Mouse (Mus musculus) c-Kit-positive CD71-negative TER-119-negative erythroid progenitor cells, embryonic 14.5 days (primary cell): ENCODE data around the gene Fchsd2.
"Not testable (repeated sequence)": the region's sequence is repeated elsewhere in the genome, so short reads cannot be mapped to it uniquely, and the experiment has no call there.

ENCODE experiments used
- DNase-seq: peaks from one replicate; pipeline ENCODE4 v3.0.0-alpha.2; 2013; ENCODE audit warnings: low read depth

Fchsd2 gene

DNA sequence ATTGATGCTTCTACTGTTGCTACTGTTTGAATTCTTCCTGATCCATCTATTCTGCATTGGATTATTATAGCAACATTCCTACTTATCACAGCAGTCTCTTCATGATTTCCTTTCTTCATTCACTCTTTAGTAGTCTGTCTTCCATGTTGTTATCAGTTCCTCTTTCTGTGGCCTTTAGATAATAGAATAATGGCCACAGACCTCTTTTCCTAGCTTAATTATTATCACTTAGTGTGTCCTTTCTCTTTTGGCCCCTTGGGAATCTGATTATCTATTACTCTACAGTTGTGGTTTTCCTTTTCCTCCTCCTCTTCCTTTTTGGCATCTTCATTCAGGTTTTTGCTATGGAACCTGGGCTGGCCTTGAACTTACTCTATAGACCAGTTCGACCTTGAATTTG lies 21.7 kb downstream of the Fchsd2 start:
- no peak for DNase-seq

DNA sequence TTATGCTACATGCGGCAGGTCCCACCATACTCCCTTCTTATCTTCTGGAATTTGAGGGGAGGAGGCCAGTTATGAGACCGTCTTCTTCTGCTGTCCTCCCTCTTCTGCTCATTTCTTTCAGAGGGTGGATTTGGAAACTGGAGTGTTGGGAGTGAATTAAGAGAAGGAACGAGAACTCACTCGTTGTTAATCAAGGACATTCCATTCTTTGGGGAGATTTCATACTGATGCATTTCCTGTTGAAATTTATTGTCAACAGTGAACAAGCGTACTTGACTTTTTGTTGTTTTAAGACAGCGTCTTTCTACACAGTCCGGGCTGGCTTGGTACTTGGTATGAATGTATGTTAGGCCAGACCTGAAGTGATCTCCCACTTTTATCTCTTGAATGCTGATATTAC lies 26.7 kb downstream of the Fchsd2 start:
- no peak for DNase-seq

DNA sequence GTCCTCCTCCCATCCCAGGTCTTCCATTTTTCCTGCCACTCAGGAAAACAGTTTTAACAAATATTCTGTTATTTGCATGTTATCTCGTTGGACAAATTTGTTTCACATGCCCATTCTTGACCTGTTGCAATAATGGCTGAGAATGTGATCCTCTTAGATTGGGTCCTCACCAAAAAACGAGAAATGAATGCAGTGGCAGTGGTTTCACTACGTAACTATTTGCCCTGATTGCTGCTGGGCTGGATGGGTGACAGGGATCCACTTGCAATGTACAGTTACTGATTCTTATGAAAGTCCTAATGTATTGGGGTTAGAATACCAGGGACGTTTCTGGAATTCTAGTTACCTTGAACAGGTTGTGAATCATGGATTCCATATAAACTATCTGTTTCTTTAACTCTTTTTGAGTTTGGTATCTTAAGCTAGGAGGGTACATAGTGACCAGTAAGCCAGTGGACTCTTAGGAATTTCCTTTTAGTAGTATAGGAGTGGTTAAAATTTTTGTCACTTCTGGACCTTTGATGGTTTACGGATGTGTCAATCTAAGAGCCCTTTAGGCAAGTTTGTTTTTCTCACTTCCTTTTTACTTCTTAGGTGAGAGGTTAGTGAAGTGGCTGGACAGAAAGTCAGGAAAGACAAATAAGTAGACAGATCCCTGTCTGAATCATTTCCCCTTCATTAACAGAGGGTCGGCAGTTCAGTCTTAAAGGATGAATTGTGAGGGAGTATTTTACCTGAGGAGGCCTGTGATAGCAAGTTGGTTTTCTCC lies 31.1 kb downstream of the Fchsd2 start:
- DNase-seq, result no peak

DNA sequence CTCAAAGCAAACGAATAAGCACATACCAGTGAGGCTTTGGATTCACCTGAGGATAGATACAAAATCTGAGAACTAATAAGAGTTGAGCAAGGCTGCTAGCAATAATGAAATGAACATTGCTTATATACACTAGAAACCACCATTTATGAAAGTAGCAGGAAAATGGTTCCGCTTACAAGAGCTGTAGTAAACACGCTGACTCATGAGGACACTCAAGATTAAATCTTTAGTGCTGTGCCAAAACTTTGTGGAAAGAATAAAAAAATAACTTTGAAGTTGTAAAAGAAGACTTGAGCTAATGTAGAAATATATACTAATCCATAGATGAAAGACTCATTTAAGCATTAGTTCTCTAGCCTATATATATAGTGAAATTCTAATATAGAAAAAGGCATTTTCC lies 35.1 kb downstream of the Fchsd2 start:
- no peak for DNase-seq

DNA sequence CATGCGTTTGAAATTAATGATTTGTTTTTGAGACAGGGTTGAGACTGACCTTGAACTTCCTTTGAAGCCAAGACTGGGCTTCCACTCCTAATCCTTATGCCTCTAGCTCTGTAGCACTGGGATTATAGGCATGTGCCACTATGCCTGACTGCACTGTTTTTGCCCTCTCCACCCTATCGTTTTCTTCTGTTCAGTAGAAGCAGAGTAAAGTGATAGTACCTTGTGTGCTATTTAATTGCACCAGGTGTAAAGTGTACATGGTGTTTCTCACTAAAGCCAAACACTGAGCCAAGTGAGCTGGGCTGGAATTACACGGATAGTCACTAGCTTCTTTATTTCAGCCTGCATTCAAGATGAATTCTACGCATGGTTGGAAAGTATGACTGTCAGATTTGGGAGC lies 35.9 kb downstream of the Fchsd2 start:
- no peak for DNase-seq

DNA sequence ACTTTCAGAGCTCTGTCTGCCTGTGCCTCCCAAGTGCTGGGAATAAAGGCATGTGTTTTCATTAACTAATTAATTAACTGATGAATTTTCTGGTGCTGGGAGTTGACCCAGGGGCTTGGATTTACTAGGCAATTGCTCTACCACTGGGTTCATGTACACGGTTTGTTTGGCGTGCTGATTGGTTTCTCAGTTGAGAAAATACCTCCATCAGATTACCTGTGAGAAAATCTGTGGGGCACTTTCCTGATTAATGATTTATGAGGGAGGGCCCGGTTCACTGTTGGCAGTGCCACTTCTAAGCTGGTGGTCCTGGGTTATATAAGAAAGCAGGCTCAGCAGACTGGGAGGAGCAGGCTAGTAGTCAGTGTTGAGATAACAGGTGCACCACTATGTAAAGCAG lies 38.0 kb downstream of the Fchsd2 start:
- no peak for DNase-seq

DNA sequence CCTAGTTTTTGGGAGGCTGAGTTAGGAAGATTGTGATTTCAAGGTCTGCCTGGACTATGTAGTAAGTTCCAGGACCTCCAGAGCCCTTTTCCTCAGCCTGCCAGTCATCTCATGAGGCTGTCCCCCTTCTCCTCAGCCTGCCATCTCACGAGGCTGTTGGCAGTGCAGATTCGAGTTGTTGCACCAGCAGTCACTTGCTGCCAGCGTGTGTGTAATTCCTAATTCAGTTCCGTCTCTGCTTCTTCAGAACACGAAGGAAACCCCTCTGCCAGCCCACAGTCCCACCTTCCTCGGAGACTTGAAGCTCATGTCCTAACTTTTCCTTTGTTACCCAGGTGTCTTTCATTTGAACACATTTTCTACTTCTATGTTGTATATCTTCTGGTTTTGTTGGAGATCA lies 38.6 kb downstream of the Fchsd2 start:
- DNase-seq, result no peak

DNA sequence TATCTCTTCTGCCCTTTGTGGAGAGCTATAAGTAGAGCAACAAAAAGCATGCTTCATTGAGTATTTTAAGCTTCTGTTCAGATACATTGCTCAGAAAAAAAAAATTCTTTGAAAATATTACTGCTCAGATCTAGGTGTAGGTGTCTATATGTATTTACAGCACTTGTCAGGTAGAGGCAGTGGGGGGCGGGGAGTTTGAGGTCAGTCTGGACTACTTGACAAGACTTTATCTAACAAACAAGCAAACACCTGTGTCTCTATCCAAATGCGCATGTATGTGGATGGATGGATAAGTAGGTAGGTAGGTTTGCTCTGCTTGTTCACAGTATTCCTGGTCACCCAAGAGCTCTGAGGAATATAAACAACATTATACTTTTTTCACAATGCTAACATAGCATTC lies 40.9 kb downstream of the Fchsd2 start:
- no peak for DNase-seq

DNA sequence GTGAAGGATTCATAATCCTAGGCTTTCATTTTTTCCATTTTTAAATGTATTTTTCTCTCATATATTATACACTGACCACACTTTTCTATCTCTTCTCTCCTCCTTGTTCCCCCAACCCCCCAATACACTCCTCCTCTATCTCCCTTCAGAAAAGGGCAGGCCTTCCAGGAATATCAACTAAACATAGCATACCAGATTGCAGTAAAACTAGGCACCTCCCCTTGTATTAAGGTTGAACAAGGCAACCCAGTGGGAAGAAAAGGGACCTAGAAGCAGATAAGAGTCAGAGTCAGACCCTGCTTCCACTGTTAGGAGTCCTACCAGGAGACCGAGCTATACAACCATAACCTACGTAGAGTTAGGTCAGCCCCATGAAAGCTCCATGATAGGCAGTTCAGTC lies 41.5 kb downstream of the Fchsd2 start:
- no peak for DNase-seq

DNA sequence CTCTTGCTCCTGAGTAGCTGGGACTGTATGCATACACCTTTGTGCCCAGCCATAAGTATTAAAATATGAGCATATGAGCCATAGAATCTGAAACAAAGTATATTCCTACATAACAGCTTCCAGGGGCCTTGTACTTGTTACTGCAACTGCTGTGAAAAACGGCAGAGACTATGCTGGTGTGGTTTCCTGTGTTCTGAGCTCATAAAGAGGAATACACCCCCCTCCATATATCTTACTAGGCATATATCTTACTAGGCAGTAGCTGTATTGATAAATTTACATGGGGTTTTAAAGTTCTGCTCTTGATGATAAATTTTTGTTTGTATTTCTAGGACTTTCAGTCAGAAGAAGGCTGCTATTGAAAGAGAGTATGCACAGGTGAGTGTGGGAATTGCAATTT lies 46.2 kb downstream of the Fchsd2 start:
- DNase-seq, result no peak

DNA sequence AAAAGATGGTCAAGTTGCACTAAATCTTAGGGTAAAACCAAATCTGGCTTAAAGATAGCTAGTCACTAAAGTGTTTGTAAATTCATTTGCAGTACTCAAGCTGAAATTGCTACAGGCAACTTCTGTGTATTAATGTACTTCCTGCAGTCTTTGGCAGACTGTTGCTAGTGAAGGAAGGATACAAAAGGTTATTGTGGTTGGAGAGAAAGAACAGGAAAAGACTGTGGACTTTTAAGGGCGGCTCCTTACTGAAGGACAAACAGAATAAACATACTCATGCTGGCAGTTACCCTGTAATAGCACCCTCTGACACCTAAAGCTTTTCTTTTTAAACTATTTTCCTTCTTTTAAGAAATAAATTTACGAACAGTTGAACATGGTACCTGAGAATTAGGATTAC lies 50.2 kb downstream of the Fchsd2 start:
- DNase-seq, result no peak

DNA sequence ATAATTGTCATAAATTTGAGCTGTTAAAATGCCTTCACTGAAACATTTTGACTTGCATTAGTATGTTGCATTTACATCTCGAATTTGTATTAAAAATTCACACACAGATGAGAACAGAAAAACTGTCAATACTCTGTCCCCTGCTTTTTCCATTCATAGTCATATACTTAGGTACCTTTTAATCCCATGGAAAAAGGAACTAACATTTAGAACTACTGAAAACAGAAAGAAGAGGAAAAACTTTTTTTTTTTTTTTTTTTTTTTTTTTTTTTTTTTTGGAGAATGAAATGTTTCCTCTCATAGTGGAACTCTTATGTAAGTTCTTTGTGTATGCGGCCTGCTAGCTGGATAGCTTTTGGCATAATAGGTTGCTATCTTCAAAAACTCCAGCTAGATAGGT lies 51.6 kb downstream of the Fchsd2 start:
- no peak for DNase-seq

DNA sequence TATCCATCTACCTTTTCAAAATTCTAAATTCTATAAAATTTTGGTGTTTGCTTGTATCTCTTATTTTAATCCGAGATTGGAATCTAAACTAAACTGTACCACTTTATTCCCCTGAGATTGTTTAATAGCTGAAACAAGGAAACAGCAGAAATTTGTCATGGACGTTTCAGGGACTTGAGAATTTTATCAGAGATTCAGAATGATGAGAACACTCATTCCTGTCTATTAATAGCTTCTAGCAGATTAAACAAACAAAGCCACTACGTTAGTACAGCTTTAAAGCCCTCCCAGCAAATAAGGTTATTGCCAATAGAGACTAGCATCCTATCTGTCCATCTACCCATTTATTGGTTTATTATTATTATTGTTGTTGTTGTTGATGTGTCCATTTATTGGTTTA lies 56.4 kb downstream of the Fchsd2 start:
- no peak for DNase-seq

DNA sequence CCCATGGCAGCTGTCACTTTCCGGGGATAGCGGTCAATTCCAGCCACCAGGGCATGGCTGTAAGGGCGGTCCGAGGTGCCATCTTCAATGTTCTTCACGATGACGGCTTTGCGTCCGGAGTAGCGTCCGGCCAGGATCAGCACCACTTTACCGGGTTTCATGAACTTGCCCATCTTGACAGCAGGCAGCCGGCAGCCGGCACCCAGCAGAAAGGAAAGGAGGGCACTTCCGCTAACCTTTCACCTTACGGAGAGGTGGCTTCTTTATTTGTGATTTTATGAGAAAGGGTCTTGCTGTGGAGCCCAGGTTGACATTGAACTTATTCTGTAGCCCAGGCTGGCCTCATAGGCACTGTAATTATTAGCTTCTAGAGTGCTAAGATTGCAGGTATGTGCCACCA lies 62.2 kb downstream of the Fchsd2 start:
- DNase-seq, result not testable (repeated sequence)

DNA sequence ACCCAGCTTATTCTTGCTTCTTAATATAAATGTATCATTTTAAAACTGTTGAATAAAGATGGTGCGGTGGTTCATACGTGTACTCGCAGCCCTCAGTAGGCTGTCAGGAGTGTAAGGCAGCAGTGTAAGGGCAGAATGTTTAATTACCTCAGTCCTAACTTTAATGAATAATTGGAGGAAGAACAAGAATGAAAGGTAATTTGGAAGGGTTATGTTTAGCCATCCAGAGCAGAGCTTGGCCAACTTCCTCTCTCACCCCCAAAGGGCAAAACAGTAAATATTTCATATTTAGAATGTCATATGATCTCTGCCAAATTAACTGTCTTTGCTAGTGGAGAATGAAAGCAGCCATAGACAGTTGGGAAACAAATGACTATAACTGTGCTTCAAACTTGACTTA lies 62.6 kb downstream of the Fchsd2 start:
- no peak for DNase-seq

DNA sequence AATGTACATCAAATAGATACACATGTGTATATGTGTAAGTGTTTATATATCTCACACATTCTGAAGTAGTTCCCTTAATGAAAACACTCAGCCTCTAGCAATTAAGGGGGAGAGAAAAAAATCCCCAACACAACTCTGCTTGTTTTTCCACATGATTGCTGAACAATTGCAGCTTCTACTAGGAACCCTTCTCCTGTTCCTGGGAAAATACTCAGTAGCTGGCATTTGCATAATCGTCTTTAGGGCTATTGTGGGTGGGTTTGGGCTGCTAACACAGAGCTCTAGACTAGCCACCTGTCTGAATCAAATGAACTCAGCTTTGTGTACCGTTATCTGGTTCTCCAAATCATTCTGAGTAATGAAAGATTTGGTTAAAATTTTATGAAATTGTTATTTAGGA lies 67.6 kb downstream of the Fchsd2 start:
- no peak for DNase-seq

DNA sequence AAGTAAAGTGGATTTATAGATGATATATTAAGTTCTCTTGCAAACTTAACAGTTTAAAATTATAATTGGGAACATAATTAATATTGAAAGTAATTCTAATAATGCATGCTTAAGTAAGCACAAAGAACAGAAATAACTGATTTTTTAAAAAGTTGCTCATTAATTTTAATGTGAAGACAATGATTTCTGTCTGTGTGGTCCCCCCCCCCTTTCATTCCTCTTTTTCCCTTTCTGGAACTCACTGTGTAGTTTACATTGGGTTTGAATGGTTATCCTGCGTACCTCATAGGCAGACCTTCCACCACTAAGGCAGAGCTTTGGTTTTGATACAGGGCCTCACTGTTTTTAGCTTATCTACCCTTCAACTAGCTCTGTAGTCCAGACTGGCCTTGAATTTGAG lies 70.1 kb downstream of the Fchsd2 start:
- no peak for DNase-seq

DNA sequence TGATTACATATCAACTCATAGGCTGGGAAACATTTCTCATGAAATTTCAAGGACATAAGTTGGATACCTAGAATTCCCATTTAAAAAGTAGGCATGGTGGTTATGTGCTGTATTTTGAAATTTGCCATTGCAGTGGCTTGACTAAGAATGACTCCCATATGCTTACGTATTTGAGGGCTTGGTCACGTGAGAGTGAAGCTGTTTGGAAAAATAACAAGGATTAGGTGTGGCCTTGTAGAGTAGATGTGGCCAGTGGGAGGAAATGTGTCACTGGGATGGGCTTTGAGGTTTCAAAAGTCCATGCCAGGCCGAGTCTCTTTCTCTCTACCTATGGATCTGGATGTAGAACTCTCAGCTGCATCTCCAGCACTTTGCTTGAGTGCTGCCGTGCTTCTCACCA lies 71.2 kb downstream of the Fchsd2 start:
- DNase-seq, result no peak

DNA sequence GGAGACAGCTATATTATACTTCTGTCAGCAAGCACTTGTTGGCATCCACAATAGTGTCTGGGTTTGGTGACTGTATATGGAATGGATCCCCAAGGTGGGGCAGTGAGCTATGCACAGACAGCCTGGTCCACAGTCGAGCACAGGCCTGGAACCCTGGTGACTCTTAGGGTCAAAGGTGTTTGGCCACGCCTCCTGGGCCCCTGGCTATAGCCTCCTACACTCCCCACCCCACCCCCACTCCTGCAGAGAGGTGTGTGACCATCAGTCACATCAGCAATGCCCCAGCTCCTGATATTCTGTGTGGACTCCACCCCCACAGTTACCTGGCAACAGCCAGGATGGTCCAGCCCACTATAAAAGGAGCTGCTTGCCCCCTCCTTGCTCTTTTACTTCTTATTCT lies 73.9 kb downstream of the Fchsd2 start:
- DNase-seq, result no peak

DNA sequence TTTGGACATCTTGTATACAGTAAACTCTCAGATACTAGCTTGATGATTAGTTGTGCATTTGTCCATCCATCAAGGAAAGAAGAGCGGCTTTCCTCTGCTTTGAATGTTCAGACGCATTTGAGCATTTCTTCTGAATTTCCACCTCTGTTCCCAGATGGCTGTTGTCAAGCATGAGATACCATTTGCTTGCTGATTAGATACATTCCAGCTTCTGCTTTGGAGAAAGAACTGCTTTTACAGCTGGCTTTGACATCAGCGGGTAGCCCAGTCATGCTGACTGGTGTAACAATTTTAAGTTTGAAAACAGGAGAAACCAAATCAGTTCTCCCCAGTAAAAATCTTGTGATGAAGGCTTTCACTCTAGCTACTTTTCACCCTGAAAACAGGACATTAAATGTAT lies 77.8 kb downstream of the Fchsd2 start:
- DNase-seq, result no peak

DNA sequence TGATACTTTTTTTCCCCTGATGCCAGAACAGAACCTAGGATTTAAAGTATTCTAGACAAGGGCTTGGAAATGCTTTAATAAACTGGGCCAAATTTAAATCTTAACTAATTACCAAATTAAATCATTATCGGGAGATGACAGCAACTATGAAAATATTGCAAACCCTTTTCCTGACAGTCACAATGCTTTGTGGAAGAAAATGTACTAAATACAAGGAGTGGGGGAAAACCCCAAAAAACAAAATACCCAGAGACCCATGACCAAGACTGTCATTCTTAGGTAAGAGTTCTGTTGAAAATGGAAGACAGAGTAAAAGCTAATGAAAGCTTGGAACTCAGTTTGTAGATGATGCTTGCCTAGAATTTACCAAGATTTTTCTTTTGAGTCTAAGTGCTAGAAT lies 78.3 kb downstream of the Fchsd2 start:
- DNase-seq, result no peak

DNA sequence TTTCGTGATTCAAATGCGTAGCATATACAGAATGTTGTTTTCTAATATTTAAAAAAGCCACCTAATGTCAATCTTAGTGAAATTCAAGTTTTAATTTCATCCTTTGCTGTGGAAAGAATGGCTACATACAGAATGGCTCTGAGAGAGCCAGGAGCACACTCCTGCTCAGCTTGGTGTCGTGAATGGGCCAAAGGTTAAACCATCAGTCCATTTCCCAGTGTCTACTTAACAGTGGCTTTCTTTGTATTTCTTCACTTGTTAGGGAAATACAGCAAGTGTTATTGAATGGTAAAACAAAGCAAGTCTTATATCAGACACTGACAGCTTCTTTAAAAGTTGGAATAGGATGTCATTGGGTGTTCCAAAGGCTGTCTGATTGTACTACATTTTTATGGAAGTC lies 80.7 kb downstream of the Fchsd2 start:
- DNase-seq, result no peak

DNA sequence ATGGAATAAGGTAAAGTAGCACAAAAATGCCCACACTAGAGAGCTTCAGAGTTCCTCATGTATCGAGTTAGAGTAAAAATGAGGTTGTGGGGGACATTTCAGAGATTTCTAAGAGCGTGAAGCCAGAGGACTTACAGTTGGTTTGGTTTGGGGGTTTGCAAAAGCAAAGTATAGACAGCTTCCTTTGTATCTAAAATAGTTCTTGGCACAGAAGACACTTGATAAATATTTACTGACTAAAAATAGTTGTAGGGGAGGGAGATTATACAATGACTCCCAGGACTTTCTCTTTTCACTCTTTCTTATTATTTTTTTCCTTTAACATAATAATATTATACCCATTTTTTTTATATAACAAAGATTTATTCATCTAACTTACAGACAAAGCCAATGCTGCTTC lies 86.1 kb downstream of the Fchsd2 start:
- DNase-seq, result no peak

DNA sequence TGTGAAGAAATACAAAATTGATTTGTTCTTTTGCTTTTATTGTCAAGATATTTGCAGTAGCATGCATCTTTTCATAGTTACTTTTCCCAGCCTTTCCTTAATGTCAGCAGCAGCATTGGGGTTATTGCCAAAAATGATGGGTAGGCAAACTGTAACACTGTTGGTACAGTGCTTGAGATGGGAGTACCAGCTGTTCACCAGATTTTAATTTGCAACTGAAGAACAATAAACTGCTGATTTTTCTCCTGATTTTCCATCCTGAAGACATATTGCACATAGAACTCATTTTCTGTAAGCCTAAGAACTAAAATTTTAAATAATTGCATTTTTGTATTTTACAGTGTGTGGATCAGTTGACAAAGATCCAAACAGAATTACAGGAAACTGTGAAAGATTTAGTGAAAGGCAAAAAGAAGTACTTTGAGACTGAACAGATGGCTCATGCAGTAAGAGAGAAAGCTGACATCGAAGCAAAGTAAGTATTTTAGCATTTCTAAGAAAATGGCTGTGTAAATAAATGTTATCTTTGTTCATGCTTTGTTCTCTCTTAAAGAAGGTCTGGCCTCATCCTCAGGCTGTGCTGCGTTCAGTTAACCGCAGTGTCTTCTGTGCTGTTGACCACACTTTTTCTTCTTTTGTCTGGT lies 98.8 kb downstream of the Fchsd2 start:
- no peak for DNase-seq
